Mouse (Mus musculus) lung, embryonic 15.5 days (tissue): ENCODE measurements around the gene Mr1. TPM values are rescaled to one million over a fixed set of nuclear protein-coding genes. Genes with fewer than 3 reads are reported as not detected.

Experiments
- ATAC-seq: fragments of 200-750 bp; cut with Nextera tagmentation; 2 replicates; pipeline ENCODE4 v1.8.0; 2017; ENCODE audit warnings: moderate number of reproducible peaks, borderline replicate concordance; ENCODE audit not compliant: low FRiP score, low TSS enrichment; ENCODE audit errors: extremely low read depth
- H3K27ac ChIP-seq: fragments of 300-500 bp; sonication (generic); 2 replicates; pipeline ENCODE4 v1.5.1; 2015; ENCODE audit warnings: moderate library complexity, mild to moderate bottlenecking, inconsistent platforms
- H3K27me3 ChIP-seq: fragments of 300-500 bp; sonication (generic); 2 replicates; pipeline ENCODE4 v1.6.1; 2015; ENCODE audit warnings: inconsistent platforms
- H3K36me3 ChIP-seq: fragments of 300-500 bp; sonication (generic); 2 replicates; pipeline ENCODE4 v1.6.1; 2015; ENCODE audit warnings: inconsistent platforms
- H3K4me1 ChIP-seq: fragments of 300-500 bp; sonication (generic); 2 replicates; pipeline ENCODE4 v1.6.1; 2015; ENCODE audit warnings: inconsistent platforms
- H3K4me2 ChIP-seq: fragments of 300-500 bp; sonication (generic); 2 replicates; pipeline ENCODE4 v1.6.1; 2015; ENCODE audit warnings: inconsistent platforms, mild to moderate bottlenecking, moderate library complexity
- H3K4me3 ChIP-seq: fragments of 300-500 bp; sonication (generic); 2 replicates; pipeline ENCODE4 v1.5.1; 2015; ENCODE audit warnings: mild to moderate bottlenecking, inconsistent platforms
- H3K9ac ChIP-seq: fragments of 300-500 bp; sonication (generic); 2 replicates; pipeline ENCODE4 v1.6.1; 2015; ENCODE audit warnings: inconsistent platforms
- H3K9me3 ChIP-seq: fragments of 300-500 bp; sonication (generic); 2 replicates; pipeline ENCODE4 v1.6.1; 2016; ENCODE audit warnings: inconsistent platforms
- WGBS: fragments of 180-500 bp; shearing (Covaris S2); methylation state at CpG from one replicate; pipeline ENCODE4 v1.1.7; 2015; 5-methylcytosine and 5-hydroxymethylcytosine counted together
- polyA plus RNA-seq: library from polyadenylated mRNA; unstranded; fragments of >200 nt; fragmentation: Nextera tagmentation; extraction: Ambion mirVana; gene quantifications from 2 replicates; pipeline ENCODE4 v1.2.1, GENCODE M21; 2015

Mr1 gene
- polyA plus RNA-seq, 1 experiment from 2014 or later: 12.1 TPM

DNA sequence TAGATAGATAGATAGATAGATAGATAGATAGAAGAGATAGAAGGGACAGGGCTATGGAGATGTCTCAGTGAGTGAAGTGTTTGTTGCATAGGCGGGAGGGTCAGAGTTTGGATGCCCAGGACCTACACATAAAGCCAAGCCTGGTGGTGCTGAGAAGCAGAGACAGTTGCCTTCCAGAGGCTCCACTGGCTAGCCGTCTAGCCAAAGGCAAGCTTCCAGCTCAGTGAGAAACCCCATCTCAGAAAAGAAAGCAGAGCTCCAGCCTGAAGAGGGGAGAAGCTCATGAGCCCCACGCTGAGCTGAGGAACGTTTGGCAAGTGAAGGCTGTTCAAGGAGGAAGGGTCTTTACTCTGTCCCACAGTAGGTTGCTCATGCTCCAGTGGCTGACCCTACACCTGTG, 44.0 kb downstream of the Mr1 start:
- no peak for ATAC-seq
- no peak overlapping the region for H3K4me3 ChIP-seq
- WGBS: 80% methylated on average over 4 of the region's 4 CpGs
- H3K9ac ChIP-seq: no peak overlapping the region
- H3K4me2 ChIP-seq: no peak overlapping the region
- no peaks in the 10 kb centered on the region for H3K36me3 ChIP-seq
- H3K27me3 ChIP-seq: no peaks in the 10 kb centered on the region
- H3K9me3 ChIP-seq: no peaks in the 10 kb centered on the region
- peaks cover 8% of the 10 kb centered on the region for H3K4me1 ChIP-seq
- no peak overlapping the region for H3K27ac ChIP-seq

DNA sequence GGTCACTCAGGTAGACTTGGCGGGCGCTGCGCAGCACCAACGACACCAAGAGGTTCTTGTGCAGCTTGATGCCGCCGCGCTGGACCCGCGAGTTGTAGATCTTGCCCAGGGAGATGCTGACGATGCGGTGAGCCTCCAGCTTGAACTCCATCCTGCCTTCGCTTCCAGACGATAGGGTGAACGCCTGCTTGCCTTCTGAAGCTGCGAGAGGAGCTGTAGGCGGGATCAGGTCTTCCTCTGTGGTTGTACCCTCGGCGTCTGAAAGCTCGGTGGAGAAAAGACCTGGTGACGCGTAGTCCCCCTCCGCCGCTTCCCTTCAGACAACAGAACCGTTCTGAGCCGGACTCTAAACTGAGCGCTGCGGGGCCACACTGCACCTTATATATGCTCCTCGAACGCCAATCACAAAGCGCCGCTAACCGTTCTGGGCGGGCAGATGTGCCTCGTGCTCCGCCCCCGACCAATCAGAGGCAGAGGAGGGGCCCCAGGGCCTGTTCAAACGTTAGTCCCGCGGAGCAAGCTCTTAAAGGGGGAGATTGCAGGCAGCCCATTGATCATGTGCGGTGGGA, 47.2 kb downstream of the Mr1 start, which contains the start of gene Ier5:
Gene Ier5 (minus strand): TSS at position 357 of the 569 bp plus-strand sequence.
- peak within 1 kb of the TSS; percentile 66 for H3K4me2 ChIP-seq
- under 1% methylated on average over 40 of the region's 40 CpGs for WGBS
- H3K27me3 ChIP-seq: no peaks in the 10 kb centered on the region
- no peaks in the 10 kb centered on the region for H3K36me3 ChIP-seq
- peak within 1 kb of the TSS; percentile 99 for H3K9ac ChIP-seq
- H3K4me3 ChIP-seq: peak within 1 kb of the TSS; percentile 96
- H3K27ac ChIP-seq: peak within 1 kb of the TSS; percentile 84
- H3K4me1 ChIP-seq: peaks cover 28% of the 10 kb centered on the region
- peak; percentile 97 for ATAC-seq
- H3K9me3 ChIP-seq: no peaks in the 10 kb centered on the region

DNA sequence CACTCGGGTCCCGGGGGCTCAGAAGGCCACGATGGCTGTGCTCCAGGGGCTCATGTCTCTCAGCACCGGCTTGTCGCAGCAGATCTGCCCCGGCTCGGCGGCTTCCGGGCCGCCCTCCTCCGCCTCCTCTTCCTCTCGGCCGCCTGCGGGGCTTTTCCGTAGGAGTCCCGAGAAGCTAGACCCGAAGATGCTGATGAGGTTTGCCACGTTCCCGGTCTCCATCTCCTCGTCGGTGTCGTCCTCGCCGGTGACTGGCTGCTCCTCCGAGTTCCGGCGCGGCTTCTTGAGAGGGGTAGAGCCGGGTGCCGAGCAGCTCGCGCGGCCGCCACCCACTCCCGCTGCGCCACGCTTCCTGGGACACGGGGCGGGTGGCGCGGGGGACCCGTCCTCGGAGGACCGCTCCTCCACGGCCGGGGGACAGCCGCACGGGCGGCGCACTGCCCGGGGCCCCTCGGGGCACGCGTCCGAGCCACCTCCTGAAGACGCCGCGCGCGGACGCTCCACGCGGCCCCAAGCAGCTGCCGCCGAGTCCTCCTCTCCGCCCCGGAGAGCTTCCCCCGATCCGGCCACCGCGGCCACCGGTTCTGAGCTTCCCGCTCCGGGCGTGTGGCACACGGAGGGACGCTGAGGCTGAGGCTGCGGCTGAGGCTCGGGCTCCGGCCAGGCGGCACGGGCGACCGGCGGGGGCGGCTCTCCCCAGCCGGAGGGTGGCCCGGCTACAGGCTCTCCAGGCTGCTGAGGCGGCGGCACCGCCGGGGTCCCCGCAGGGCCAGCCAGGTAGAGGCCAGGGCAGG, 47.9 kb downstream of the Mr1 start:
- H3K27me3 ChIP-seq: no peaks in the 10 kb centered on the region
- H3K4me2 ChIP-seq: peak overlapping the region; percentile 66
- H3K4me3 ChIP-seq: peak overlapping the region; percentile 96
- peak; percentile 46 for ATAC-seq
- H3K4me1 ChIP-seq: peaks cover 35% of the 10 kb centered on the region
- peak overlapping the region; percentile 99 for H3K9ac ChIP-seq
- under 1% methylated on average over 93 of the region's 93 CpGs for WGBS
- H3K36me3 ChIP-seq: no peaks in the 10 kb centered on the region
- peak overlapping the region; percentile 84 for H3K27ac ChIP-seq
- H3K9me3 ChIP-seq: no peaks in the 10 kb centered on the region

DNA sequence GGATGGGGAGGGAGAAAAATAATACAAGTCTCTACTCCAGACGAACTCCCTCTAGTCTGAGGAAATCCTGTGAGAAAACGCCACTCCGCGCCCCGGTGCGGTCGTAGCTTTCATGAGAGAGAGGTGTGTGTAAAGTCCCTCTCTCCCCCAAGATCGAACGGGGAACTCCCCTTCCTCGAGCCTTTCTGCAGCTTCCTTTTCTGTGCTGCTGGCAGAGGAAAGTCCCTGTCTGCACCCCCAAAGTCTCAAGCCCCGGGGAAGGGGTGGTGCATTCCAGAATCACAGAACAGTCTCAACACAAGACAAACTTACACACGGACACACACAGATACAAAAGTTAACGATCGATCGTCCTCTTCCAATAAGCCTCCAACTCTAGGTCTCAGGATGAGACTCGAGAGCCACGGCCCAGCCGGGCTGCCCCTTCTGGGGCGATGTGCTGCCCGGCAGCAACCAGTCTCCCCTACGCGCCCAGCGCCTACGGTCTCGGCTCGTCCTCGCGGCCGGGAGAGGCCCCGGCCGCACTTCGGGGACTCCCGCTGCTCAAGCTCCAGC, 48.6 kb downstream of the Mr1 start:
- Histone ChIP-seq H3K9me3 (no peaks in the 10 kb centered on the region), H3K4me3 (peak overlapping the region; percentile 96), H3K9ac (peak overlapping the region; percentile 99), H3K4me1 (peaks cover 41% of the 10 kb centered on the region), H3K4me2 (peak overlapping the region; percentile 66), H3K27ac (peak overlapping the region; percentile 84), H3K27me3 (no peaks in the 10 kb centered on the region), H3K36me3 (no peaks in the 10 kb centered on the region)
- WGBS: under 1% methylated on average over 33 of the region's 33 CpGs
- ATAC-seq: peak; percentile 1; the same call in 1 of the 2 replicates

DNA sequence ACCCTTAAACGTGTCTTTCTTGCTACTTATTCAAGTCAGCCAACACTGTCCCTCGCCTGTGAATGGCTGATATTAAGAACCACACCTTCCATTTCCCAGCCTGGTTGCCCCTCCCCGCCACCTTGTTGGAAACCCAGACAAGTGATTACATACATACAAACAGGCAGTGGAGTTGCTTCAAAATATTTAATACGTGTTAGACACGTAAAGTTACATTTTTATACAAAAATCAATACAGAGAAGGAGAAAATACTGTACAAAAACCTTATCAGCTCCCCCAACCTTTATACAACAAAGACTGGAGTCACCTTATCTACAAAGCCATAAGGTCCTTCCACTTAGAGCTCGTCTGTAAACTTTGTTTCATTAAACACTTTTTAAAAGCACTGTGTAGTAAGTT, 49.3 kb downstream of the Mr1 start:
- H3K4me3 ChIP-seq: peak overlapping the region; percentile 96
- ATAC-seq: no peak
- H3K27ac ChIP-seq: peak overlapping the region; percentile 84
- no peaks in the 10 kb centered on the region for H3K27me3 ChIP-seq
- no peaks in the 10 kb centered on the region for H3K9me3 ChIP-seq
- peak overlapping the region; percentile 66 for H3K4me2 ChIP-seq
- peaks cover 48% of the 10 kb centered on the region for H3K4me1 ChIP-seq
- 16% methylated on average over 6 of the region's 6 CpGs for WGBS
- no peaks in the 10 kb centered on the region for H3K36me3 ChIP-seq
- H3K9ac ChIP-seq: peak overlapping the region; percentile 99

DNA sequence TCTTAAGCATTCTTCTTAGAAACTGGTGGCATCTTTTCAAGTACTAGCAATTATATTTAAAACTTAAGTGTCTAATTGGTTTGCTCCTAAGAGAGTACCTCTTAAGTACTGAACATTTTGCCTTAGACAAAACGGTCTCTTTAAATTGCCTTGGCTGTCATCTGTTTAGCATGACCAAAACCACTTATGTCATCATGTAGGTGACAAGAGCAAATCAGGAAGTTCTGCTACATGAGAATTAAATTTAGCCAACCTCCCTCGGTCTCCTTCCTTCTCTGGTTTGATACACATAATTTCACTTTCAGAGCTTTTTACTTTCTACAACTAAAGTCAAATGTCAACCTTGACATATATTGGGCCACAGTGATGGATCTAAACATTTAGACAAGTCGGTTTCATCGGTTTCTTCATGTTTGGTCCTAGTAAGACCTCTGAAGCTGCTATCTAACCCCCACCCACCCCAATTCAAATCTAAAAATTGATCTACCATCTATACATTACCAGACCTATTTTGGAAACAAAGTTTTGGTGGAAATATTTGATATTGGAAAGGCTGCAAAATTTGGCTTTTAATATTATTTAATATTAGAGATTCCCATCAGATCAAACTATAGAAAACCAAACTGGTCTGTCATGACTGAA, 49.9 kb downstream of the Mr1 start:
- no peak for ATAC-seq
- 60% methylated on average over 4 of the region's 4 CpGs for WGBS
- no peaks in the 10 kb centered on the region for H3K27me3 ChIP-seq
- peak overlapping the region; percentile 96 for H3K4me3 ChIP-seq
- peaks cover 54% of the 10 kb centered on the region for H3K4me1 ChIP-seq
- H3K36me3 ChIP-seq: no peaks in the 10 kb centered on the region
- H3K27ac ChIP-seq: no peak overlapping the region
- peak overlapping the region; percentile 66 for H3K4me2 ChIP-seq
- H3K9ac ChIP-seq: no peak overlapping the region
- no peaks in the 10 kb centered on the region for H3K9me3 ChIP-seq

DNA sequence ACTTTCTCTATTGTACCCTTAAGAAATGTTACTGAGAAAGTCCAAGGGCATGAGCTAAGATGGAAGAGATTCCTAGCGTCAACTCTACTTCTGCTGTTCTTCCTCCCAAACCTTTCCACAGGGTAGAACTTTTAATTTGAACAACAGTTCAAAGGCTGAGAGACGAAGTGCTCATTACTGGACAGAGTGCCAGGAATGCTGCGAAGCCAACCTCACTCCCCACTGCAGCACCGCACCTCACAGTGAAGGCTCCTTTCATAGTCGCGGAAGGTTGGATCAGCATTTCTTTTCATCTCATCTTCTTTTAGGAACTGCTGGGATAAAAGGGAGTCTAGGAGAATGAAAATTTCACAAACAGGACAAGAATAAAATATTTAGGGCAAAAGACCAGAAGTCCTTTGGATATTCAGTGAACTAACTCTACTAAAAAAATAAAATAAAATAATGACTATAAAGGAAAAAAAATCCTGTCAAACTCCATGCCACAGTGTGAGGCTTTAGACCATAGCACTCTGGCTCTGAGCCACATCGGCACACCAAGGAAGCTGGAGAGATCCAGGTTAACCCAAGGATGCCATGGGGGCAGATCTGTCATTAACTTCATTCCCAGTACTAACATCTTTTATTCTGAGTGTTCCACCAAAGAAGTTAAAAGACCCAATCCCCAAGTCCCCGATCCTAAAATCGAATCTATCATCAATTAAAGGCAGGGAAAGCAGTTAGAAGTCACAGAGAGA, 52.5 kb downstream of the Mr1 start:
- WGBS: 47% methylated on average over 9 of the region's 9 CpGs
- no peak for ATAC-seq
- no peaks in the 10 kb centered on the region for H3K27me3 ChIP-seq
- H3K4me1 ChIP-seq: peaks cover 72% of the 10 kb centered on the region
- no peak overlapping the region for H3K9ac ChIP-seq
- no peaks in the 10 kb centered on the region for H3K36me3 ChIP-seq
- H3K4me2 ChIP-seq: peak overlapping the region; percentile 20; the same call in 1 of the 2 replicates
- H3K9me3 ChIP-seq: no peaks in the 10 kb centered on the region
- no peak overlapping the region for H3K4me3 ChIP-seq
- peak overlapping the region; percentile 93 for H3K27ac ChIP-seq

DNA sequence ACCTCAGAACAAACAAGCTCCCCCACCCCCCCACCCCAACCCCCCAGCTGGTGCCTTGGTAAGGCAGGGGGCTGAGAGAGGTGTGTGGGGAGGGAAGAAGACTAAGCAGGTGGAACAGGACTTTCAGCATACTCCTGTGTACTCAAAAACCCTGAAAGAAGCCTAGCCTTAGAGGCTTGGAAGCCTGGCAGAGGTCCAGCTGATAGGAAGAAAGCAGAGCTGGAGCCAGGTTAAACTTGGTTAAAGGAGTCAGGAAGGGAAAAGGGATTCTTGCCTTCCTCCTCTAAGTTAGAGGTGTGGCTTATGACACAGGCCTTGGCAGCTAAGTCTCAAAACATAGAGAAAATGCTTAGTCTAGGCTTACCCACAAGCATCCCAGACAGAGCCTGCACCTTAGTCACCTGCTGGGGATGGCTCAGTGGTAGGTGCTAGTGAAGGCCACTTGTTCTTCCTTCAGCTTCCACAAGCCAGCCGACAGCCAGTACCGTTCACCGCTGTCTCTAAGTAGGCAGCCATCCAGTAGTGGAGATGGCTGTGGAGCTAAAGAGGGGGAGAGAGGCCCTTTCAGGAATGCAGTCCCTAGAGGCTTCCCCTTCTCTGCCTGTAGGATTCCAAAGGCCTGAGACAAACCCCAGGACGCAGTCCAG, 53.3 kb downstream of the Mr1 start:
- ATAC-seq: peak; percentile 78
- H3K4me1 ChIP-seq: peaks cover 79% of the 10 kb centered on the region
- H3K4me2 ChIP-seq: peak overlapping the region; percentile 20; the same call in 1 of the 2 replicates
- no peak overlapping the region for H3K9ac ChIP-seq
- H3K27me3 ChIP-seq: no peaks in the 10 kb centered on the region
- no peaks in the 10 kb centered on the region for H3K36me3 ChIP-seq
- H3K27ac ChIP-seq: peak overlapping the region; percentile 93
- WGBS: 10% methylated on average over 4 of the region's 4 CpGs
- H3K4me3 ChIP-seq: no peak overlapping the region
- no peaks in the 10 kb centered on the region for H3K9me3 ChIP-seq

DNA sequence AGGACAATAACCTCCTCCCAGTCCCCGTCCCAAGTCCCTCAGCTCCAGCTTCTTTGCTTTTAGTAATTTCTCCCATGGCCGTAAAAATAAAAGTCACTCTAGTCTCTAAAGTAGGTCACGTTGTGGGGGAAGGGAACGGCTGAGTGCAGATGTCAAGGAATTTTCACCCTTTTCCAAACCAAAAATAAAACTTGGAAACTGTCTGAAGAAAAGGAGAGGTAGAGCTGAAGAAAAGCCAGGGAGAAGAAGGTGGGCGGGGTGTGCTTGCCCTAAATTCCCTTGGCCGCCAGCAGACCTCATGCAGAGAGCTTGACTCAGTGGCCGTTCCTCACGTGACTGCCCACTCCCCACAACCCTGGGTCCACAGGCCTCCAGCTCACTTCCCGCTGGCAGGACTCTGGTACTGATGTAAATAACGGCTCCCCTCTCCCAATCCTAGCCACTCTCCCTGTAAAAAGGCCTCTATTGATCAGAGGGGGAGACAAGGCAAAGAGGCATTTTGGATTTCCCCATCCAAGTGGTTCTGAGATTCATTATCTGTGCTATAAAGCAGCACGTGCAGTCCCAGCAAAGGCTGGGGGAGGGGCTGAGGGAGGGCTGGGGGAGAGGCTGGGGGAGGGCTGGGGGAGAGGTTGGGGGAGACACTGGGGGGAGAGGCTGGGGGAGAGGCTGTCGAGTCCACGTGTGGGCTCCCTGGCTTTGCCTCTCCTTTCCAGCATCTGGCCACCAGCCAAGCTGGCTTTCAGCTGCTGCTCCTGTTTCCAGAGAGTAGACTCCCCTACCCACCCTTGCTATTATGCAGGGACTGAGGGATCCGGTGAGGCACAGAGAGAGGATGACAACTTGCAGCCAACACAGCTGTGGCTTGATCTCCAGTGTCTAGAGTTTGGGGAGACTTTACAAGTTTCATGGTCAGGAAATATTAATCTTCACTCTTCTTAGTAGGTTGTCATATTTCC, 54.5 kb downstream of the Mr1 start:
- peak; percentile 56 for ATAC-seq
- H3K27me3 ChIP-seq: no peaks in the 10 kb centered on the region
- no peak overlapping the region for H3K4me3 ChIP-seq
- WGBS: 18% methylated on average over 14 of the region's 14 CpGs
- H3K9ac ChIP-seq: no peak overlapping the region
- no peaks in the 10 kb centered on the region for H3K9me3 ChIP-seq
- peaks cover 85% of the 10 kb centered on the region for H3K4me1 ChIP-seq
- H3K36me3 ChIP-seq: no peaks in the 10 kb centered on the region
- peak overlapping the region; percentile 93 for H3K27ac ChIP-seq
- peak overlapping the region; percentile 23 for H3K4me2 ChIP-seq

DNA sequence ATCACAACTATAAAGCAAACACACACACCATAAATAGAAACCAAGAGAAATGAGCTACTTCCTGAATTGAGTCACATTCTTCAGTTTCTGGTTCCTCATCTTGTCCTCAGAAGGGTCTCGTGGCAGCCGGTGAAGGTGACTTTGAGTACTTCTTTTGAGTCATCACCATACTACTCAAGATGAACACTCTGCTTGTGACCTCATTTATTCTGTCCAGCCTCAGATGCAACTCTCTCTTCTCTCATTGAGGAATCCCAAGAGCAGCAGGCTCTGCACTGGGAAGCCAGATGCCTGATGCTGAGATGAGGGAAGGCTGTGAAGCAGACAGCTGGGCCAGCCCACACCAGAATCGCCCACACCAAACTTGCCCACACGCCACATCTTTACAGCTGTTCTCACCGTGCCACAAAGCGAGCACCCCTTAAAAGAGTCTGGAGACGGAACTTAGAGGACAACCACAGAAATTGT, 55.2 kb downstream of the Mr1 start:
- H3K4me2 ChIP-seq: no peak overlapping the region
- no peak for ATAC-seq
- H3K4me1 ChIP-seq: peaks cover 86% of the 10 kb centered on the region

More for the DNA sequence above, 55.2 kb downstream of the Mr1 start:
- Histone ChIP-seq H3K36me3 (no peaks in the 10 kb centered on the region), H3K27me3 (no peaks in the 10 kb centered on the region), H3K9ac (no peak overlapping the region), H3K27ac (peak overlapping the region; percentile 93), H3K9me3 (no peaks in the 10 kb centered on the region), H3K4me3 (no peak overlapping the region)
- WGBS: 56% methylated on average over 7 of the region's 7 CpGs
